Mouse (Mus musculus): ENCODE results near the gene Ddi2.

Gene Ddi2

DNA sequence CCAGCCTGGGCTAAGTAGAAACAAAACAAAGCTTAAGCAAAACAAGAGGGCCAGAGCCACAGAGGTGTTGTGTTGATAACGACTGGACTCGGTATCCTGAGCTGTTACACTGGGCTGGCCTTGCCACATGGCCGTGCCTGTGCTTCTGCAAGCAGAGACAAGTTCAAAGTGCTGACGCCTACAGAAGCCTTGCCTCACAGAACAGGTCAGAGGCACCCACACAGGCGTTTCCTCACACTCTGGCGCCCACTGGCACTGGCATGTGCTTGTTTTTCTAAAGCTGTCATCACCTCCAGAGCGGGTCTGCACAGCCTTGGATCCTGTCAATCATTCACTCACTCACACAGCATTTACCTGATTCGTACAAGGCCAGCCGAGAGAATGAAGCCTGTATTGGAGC lies 18.6 kb upstream of the Ddi2 start:
- peak; percentile 76 for DNase-seq (ENCODE audit: low spot score)

DNA sequence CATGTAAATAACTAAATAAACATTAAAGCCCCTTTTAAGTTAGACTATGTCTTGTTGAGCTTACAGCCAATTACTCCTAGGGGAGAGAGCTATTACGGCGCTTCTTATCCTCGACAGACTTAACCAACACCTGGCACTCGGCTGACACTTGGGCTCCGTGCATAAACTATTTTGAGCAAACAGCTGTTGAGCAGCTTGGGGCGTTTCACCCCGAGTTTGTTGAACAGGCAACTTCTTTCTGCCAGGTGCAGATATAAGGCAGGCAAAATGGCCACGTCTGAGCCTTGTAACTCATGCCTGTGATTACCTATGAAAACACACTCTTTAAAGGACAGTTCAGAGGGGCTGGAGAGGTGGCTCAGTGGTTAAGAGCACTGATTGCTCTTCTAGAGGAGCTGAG lies 14.8 kb upstream of the Ddi2 start:
- no peak for DNase-seq (ENCODE audit: low spot score)

DNA sequence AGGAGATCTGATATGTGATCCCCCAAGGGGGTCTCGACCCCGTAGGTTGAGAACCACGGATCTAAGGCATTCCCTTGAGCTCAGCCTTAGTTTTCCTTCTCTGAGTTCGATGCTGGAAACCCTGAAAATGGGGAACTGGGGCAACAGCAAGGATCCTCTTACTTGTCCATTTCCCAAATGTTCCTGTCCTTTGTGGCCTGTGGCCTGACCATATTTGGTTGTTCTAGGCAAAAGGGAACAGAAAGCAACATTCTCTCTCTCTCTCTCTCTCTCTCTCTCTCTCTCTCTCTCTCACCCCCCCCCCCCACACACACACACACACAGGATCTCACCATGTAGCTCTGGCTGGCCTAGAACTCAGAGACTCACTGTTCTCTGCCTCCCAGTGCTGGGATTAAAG lies 13.6 kb upstream of the Ddi2 start:
- DNase-seq (ENCODE audit: low spot score), result no peak

DNA sequence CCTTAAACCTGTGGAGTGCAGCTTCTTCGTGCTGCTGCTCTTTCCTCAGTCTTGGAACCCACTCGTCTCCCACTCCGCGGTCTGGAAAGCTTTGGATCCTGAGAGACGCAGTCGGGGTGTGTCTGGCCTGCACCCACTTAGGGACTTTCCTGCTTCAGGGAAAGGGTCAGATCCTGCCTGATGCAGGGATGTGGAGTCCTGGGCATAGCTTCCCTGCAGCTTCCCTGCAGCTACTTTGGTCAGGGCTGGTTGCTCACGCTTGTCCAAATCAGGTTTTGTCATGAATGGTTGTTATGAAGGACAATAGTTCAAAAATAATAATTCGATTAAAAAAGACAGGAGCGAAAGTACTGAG lies 12.0 kb upstream of the Ddi2 start:
- DNase-seq (ENCODE audit: low spot score), result no peak

DNA sequence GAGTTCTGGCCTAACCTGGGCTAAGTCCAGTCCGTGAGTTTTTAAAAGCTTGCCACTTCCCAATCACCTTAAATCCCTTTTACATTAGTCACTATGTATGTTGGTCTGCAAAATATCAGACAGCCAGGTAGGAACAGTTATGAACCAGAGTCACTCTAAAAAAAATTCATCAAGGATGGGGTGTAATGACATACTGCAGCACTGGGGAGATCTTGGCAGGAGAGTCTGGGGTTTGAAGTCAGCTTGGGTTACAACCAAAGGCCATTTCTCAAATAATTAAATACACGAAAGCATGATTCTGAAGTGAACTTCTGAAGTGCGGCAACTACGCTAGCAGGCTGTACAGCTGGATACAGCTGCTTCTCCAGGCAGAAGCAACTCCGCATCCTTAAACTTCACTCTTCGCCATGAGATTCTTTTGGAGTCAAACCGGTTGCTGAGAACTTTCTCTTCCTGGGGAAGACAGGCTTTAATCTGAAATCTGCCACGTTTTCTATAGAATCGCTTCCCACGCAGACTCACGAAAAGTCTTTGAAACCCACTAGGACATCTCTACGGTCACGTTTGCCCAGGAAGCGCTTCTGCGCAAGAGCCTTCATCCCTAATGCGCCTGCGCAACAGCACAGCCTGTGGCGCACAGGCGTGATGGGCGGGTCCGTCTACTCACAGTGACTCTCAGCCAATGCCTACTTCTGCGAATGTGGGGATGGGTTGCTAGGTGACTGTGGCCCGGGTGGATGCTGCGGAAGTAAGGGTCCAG lies 11.4 kb upstream of the Ddi2 start:
- DNase-seq (ENCODE audit: low spot score), result peak; percentile 89

DNA sequence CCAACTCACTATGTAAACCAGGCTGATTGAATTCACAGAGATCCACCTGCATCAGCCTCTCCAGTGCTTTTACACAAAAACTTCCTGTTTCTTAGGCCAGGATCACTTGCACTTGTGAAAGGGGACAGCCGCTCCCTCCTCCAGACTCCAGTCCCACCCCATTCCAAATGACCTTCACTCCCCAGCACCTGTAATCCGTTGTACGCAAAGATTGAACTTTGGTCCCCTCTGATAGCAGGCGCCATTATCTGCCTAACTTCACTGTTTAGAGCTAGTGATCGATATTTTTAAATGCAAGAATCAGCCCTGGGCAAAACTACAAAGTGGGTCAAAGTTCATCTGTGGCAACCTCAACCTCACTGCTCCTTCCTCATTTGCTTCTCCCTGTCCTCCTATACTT lies 8.5 kb upstream of the Ddi2 start:
- peak; percentile 82 for DNase-seq (ENCODE audit: low spot score)

DNA sequence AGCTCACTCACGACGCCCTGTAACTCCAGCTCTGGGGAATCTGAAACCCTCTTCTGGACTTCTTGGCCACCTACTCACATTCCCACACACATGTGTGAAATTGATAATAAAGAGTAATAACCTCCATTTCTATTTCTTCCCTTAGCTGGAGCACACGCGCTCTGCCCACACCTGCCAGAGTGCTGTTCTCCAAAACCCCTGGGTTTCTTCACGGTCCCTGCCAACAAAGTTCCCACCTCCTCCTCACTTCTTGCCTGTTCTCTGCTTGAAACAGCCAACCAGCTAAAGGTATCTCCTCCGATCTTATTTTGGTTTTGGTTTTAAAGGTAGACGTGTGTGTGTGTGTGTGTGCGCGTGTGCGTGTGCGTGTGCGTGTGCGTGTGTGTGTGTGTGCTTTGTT lies 7.2 kb upstream of the Ddi2 start:
- DNase-seq (ENCODE audit: low spot score), result no peak

DNA sequence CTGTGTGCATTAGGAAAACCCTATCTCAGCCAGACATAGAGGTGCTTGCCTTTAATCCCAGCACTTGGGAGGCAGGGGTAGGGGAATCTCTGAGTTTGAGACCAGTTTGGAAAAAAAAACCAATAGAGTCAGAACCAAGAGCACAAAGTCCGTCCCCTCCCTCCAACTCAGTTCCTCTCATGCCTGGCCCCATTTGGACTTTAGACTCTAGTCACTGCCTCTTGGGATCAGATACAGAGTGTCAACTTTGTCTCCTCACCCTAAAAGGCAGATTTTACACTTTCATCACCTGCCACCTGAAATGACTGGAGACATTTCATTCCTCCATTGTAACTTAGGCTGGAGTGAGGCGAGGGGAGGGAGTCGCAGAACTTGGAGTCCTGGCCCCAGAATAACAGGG lies 6.0 kb upstream of the Ddi2 start:
- peak; percentile 67 for DNase-seq (ENCODE audit: low spot score)

DNA sequence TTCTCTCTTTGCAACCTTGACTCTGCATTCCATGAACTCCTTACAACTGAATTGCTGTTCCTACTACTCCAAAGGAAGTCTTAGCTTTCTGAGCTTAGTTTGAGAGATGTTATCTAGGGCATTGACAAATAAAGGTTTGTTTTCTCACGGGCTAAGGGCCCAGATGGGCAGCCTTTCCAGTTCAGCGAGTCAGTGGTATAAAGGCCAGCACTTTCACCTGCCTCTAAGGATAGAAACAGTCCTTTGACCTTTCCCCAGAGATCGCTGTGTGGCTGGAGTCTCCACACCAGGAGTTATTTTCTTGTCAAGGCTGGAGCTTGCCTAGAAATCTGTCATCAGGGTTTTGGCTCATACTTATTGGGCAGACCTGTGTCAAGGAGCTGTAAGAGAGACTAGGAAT lies 2.5 kb upstream of the Ddi2 start:
- DNase-seq (ENCODE audit: low spot score), result peak; percentile 73

DNA sequence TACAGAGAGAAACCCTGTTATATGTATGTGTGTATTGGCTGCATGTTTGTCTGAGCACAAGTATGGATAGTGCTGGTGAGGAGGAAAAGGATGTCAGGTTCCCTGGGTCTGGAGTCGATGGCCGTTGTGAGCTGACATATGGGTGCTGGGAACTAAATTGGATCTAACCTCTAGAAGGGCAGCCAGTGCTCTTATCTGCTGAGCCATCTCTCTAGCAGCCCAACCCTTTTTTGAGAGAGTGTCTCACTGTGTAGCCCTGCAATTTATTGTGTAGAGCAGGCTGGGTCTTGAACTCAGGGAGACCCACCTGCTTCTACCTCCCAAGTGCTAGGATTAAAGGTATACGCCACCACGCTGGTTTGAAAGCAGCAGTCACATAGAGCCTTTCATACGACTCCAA lies 2.1 kb upstream of the Ddi2 start:
- no peak for DNase-seq (ENCODE audit: low spot score)

DNA sequence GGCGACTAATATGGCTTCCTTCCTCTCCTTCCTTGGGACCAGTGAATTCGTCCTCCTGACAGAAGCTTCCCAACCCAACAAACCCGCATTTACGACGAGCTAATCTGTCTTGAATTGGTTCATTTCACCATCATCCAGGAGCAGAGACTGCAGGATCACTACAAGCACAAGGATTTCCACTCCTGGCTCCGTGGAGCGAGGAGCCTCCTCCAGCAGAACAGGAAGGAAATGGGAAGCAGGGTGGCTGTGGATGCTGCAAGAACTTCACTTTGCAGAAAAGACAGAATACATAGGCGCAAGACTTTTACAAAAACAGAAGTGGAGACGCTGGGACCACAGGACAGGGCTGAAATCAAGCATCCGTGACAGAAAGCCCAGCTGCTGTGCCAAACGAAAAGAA lies 1.4 kb upstream of the Ddi2 start:
- DNase-seq (ENCODE audit: low spot score), result no peak

DNA sequence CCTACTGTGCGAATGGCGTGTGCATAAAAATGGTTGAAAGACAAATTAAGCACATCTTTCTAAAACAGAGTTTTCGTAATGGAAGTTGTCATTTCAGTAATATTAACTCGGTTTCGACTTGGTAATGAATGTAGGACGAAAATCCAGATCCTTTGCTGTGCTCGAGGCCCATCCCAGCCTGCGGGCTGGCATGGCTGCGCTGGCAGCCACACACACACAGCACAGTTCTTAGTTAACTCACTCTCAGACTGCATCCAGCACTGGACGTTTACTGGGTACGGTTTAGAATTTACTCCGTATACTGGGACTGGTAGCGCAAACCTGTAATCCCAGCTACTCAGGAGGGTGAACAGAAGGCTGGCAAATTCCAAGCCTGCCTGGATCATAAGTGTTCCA lies 452 bp upstream of the Ddi2 start:
- no peak for DNase-seq (ENCODE audit: low spot score)

DNA sequence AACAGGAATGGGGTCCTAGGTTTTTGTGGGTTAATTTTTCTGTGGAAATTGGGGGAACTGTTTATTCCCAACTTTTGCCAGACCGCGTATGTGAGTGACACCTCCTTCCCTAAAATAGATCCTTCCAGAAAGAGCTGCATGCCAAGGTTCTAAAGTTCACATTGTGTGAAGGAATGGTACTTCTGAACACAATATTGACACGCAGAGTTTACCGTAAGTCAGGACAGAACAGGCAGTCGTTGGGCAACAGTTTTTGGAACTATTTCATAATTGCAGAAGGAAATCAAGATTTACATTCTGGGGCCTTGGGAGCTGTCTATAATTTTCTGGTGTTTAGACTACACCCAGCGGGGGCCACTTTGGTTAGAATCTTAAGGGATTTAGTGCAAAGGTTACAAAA lies 1.3 kb downstream of the Ddi2 start:
- DNase-seq (ENCODE audit: low spot score), result no peak

DNA sequence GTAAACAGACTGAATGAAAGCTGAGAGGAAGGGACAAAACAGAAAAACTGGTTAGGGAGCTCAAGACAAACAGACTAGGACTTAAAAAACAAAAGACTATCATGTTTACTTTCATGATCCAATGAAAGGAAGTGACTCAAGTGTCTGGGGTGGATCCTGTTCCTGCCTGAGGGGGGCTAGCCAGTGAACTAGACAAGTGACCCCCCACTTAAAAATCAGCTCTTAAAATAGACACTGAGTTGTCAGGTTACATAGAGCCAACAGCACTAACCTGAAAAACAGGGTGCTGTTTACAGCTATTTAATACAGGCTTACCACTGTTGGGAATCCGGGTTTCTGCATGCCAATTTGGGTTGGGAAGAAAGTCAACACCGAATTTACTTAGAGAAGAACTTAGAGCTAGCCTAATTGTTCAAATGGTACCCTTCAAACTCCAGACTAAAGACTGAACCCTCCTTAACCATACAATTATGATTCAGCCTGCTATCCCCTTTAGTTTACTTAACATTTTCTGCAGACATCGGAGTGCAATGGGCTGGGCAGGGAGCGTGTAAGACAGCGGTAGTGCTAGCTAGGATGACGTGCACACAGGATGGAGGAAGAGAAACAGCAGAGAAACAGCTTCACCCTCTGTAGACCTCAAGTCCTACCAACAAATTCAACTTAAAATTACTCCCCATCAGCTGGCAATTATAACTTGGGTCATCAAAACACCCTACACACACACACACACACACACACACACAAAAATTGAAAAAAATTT lies 2.3 kb downstream of the Ddi2 start:
- DNase-seq (ENCODE audit: low spot score), result no peak

DNA sequence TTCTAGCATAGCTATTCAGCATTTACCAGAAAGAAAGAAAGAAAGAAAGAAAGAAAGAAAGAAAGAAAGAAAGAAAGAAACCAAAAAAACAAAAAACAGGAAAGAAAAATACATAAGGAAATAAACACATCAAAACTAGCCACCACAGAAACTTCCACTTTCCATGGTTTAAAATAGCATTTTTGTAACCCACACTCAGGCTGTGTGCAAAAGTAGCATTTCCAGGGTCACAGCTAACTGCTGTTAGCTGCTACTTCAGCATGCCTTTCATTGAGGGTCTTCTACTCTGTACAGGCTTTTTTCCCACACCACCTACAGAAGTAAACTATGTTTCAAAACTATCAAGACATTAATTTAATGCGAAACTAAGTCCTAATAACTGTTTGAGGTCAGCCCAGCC lies 3.9 kb downstream of the Ddi2 start:
- DNase-seq (ENCODE audit: low spot score), result no peak

DNA sequence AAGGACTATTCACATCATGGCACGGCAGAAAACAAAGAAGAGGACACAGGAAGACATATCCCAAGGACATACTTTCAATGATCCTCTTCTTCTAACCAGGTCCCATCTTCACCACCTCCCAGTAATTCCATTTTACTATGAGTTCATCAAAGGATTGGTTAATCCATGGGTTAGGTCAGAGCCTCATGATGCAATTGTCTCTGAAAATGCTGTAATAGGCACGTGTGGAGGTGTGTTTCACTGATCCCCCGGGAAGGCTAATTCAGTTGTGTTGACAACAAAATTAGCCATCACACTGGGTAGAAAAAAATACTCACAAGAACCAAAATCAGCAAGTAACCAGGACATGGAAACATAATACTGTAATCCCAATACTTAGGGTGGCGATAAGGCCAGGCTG lies 5.6 kb downstream of the Ddi2 start:
- DNase-seq (ENCODE audit: low spot score), result no peak

DNA sequence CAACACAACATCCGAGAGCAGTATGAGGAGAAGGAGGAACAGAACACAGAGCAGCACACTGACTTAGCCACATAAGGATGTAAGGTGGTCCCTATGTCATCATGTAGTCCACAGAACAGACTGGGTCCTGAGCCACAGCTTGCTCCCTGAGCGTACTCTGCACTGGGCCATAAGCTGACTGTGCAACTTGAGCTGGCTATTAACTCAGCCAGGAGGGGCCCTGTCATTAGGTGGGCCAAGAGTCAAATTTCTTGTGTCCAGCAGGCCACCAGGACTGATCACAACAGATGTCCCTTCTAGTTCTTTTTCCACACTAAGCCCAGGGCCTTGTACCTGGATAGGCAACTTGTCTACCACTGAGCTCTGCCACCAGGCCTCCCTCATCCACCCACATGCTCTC lies 8.2 kb downstream of the Ddi2 start:
- DNase-seq (ENCODE audit: low spot score), result peak; percentile 48

DNA sequence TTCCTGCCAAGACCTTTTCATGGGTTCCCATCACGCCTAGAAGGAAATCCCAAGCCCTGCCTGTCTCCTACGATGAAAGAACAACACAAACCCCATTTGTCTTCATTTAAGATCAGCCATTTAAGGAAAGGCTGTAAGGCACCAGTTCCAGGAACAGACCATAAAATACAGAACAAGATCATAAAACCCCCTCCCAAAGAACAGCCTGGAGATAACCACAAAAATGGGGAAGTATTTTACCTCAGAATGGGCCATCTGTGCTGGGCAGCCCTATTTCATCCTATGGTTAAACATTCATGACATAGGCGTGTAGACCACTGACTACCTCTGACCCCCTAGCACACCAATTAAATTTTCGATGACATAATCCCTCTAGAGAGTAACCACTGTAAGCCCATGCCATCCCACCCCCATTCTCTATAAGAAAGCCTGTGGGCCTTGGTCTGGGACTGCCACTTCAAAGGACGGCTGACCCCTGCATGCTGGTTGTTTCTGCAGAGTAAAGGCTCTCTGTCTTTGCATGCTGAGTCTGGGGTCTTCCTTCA lies 9.5 kb downstream of the Ddi2 start:
- no peak for DNase-seq (ENCODE audit: low spot score)

DNA sequence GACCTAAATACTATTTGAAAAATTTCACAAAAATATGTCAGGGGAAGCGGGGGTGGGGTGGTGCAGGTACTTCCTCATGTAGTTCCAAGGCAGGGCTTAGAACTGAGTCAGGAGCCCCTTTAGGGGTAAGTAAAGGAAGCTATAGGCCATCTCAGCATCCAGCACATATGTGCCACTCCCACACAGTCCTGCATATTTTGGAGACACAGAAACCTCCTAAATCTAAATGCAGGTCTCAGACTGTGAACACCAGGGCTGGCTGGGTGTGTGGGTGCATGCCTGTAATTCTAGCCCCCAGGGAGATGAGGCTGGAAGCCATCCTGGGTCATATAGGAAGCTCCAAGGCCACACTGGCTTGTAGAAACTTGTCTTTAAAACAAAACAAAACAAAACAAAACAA lies 12.0 kb downstream of the Ddi2 start:
- no peak for DNase-seq (ENCODE audit: low spot score)

DNA sequence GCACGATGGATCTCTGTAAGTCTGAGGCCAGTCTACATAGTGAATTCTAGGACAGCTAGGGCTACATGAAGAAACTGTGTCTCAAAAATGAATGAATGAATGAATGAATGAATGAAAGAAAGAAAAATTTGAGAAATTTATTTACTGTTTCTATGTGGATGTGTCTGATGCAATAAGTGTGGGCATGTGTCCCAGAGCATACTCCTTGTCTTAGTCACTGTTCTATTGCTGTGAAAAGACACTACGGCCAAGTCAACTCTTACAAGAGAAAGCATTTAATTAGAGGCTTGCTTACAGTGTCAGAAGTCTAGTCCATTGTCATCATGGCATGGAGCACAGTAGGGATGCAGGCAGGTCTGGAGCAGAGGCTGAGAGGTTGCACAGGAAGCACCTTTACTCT lies 14.2 kb downstream of the Ddi2 start:
- DNase-seq (ENCODE audit: low spot score), result no peak

DNA sequence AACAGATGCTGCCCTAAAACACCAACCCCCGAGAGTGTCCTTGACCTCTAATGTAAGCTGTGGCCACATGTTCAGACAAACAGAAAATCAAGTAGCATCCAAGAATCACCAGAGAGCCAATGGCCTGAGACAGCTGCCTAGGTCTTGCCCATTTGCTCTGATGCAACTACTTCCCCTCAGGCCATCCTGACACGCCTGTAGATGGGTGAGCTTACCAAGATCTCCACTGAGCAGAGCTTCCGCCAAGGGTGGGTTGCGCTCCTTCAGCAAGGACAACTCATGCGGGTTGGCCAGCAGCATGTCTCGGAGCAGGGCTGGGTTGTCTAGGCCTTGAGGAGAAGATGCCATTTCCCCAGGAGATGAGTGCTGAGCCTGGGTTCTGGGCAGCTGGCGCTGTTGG lies 15.2 kb downstream of the Ddi2 start:
- no peak for DNase-seq (ENCODE audit: low spot score)

DNA sequence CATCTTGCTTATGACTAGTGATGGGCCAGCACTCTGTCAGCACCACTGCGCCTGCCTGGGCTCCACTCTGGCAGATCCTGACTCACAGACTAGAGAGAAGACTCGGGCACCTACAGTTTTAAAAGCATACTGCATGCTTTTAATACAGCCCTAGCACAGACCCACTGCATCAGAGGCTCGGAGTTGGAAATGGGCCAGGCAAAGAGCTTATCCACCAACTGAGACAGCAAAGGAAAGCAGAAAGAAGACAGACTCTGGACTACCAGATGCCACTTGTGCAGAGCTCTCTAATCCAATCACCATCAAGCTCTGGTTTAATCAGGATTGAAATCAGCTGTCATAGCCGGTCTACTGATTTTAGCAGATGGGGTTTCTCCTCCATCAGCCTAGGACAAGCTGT lies 17.9 kb downstream of the Ddi2 start:
- no peak for DNase-seq (ENCODE audit: low spot score)

DNA sequence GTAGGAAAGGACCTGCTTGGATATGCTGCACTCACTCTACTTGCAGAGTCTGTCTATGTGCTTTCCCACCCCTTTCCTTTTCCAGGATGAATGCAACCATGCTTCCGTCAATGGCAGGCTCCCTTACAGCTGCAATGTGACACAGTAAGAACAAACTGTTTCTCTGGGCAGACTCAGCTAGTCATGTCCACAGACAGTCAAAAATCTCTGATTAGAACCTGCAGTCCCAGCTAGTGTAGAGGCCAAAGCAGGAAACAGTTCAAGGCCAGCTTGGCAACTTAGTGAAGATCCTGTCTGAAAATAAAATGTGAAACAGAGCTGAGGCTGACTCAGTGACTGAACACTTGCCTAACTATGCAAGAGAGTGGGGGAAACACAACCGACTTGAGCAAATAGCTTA lies 18.6 kb downstream of the Ddi2 start:
- no peak for DNase-seq (ENCODE audit: low spot score)

DNA sequence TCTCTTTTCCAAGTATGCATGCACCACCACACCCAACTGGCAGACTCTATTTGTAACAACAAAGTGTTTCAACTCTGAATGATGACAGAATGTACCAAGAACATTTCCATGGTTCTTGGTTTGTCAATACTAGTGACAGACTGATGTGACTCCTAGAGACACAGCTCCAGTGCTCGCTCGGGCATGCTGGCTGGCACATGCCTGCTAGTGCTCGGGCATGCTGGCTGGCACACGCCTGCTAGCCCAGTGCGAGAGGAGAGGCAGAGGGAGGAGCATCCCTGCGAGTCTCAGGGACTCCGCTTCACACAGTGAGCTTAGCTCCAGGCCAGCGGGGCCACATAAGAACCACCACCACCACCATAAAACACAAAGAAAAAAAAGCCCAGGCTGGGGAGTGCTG lies 28.5 kb downstream of the Ddi2 start:
- no peak for DNase-seq (ENCODE audit: low spot score)

Measured in yolk sac, embryonic 10.5 days (tissue).